Mouse (Mus musculus) large intestine, adult 2 months (tissue): ENCODE measurements around the gene Tmem87b. TPM values are rescaled to one million over a fixed set of nuclear protein-coding genes. Genes with fewer than 3 reads are reported as not detected.

ENCODE experiments used
- DNase-seq: peaks from one replicate; pipeline ENCODE4 v3.0.0-alpha.2; 2012; ENCODE audit warnings: low read depth, low spot score
- WGBS: fragments of 180-500 bp; shearing (Covaris S2); methylation state at CpG from one replicate; pipeline ENCODE4 v1.1.7; 2018; 5-methylcytosine and 5-hydroxymethylcytosine counted together
- polyA plus RNA-seq: library from polyadenylated mRNA; depleted of rRNA; stranded (reverse); fragments of >200 nt; gene quantifications from 2 replicates; pipeline ENCODE4 v1.2.3, GENCODE M21; 2012

Tmem87b gene
- polyA plus RNA-seq, 1 experiment = 15.4 TPM

- DNase-seq = no peak
- 20% methylated on average over 6 of the region's 6 CpGs for WGBS
These were observed 1.0 kb upstream of the Tmem87b start for GRCm38 (mm10) chr2:128816916-128817315.

- DNase-seq = peak; percentile 76
- WGBS = 0% methylated on average over 7 of the region's 7 CpGs
These were observed 532 bp upstream of the Tmem87b start for GRCm38 (mm10) chr2:128817387-128817785.

GRCm38 (mm10) chr2:128818956-128819643 is 1.2 kb downstream of the Tmem87b start:
- DNase-seq = no peak
- WGBS = 3% methylated on average over 14 of the region's 14 CpGs

- DNase-seq = no peak
- 75% methylated on average over 2 of the region's 2 CpGs for WGBS
These were observed 2.7 kb downstream of the Tmem87b start for GRCm38 (mm10) chr2:128820631-128821030.

GRCm38 (mm10) chr2:128823893-128824292 is 6.0 kb downstream of the Tmem87b start:
- no peak for DNase-seq
- 90% methylated on average over 5 of the region's 5 CpGs for WGBS

- no peak for DNase-seq
- 74% methylated on average over 1 of the region's 1 CpGs for WGBS
These were observed 9.9 kb downstream of the Tmem87b start for GRCm38 (mm10) chr2:128827787-128828186.

GRCm38 (mm10) chr2:128832611-128833010 is 14.7 kb downstream of the Tmem87b start:
- no peak for DNase-seq
- WGBS = 46% methylated on average over 3 of the region's 3 CpGs

- no peak for DNase-seq
- WGBS = 65% methylated on average over 2 of the region's 2 CpGs
These were observed 15.1 kb downstream of the Tmem87b start for GRCm38 (mm10) chr2:128833035-128833434.

- DNase-seq = no peak
- WGBS = 56% methylated on average over 2 of the region's 2 CpGs
These were observed 15.5 kb downstream of the Tmem87b start for GRCm38 (mm10) chr2:128833435-128833834.

- no peak for DNase-seq
- 81% methylated on average over 8 of the region's 8 CpGs for WGBS
These were observed 19.6 kb downstream of the Tmem87b start for GRCm38 (mm10) chr2:128837531-128837930.

GRCm38 (mm10) chr2:128838611-128839010 is 20.7 kb downstream of the Tmem87b start:
- 95% methylated on average over 3 of the region's 3 CpGs for whole genome bisulfite sequencing
- DNase-seq = no peak

- 85% methylated on average over 2 of the region's 2 CpGs for WGBS
These were observed 21.6 kb downstream of the Tmem87b start for GRCm38 (mm10) chr2:128839501-128839900.

GRCm38 (mm10) chr2:128842437-128842836 is 24.5 kb downstream of the Tmem87b start:
- WGBS = 88% methylated on average over 8 of the region's 8 CpGs
- no peak for DNase-seq

More at GRCm38 (mm10) chr2:128839501-128839900, 21.6 kb downstream of the Tmem87b start:
- DNase-seq = no peak

- WGBS = 87% methylated on average over 2 of the region's 2 CpGs
- no peak for DNase-seq
These were observed 32.1 kb downstream of the Tmem87b start for GRCm38 (mm10) chr2:128850036-128850435.

GRCm38 (mm10) chr2:128856673-128857072 is 38.8 kb downstream of the Tmem87b start:
- DNase-seq = no peak
- WGBS = 88% methylated on average over 1 of the region's 1 CpGs

- WGBS = 87% methylated on average over 6 of the region's 6 CpGs
- DNase-seq = no peak
These were observed 41.0 kb downstream of the Tmem87b start for GRCm38 (mm10) chr2:128858962-128859361.

GRCm38 (mm10) chr2:128859861-128860260 is 41.9 kb downstream of the Tmem87b start:
- WGBS = 18% methylated on average over 3 of the region's 3 CpGs
- no peak for DNase-seq

- DNase-seq = no peak
- WGBS = 91% methylated on average over 9 of the region's 9 CpGs
These were observed 44.7 kb downstream of the Tmem87b start, which contains the start of gene Fbln7 for GRCm38 (mm10) chr2:128862636-128863035. Gene Fbln7, plus strand, starts transcription at chr2:128862981.

- WGBS = 2% methylated on average over 38 of the region's 38 CpGs
- DNase-seq = no peak
These were observed 45.9 kb downstream of the Tmem87b start for GRCm38 (mm10) chr2:128863777-128864331.

- 48% methylated on average over 3 of the region's 3 CpGs for WGBS
- no peak for DNase-seq
These were observed 47.1 kb downstream of the Tmem87b start for GRCm38 (mm10) chr2:128865061-128865460.

- DNase-seq = no peak
- 65% methylated on average over 8 of the region's 8 CpGs for WGBS
These were observed 53.7 kb downstream of the Tmem87b start for GRCm38 (mm10) chr2:128871656-128872055.
